In genomic region chr3:14871386-14871785, GRCm38 (mm10) we compare ENCODE assay signal across 7 mouse cellular contexts. TPM values are rescaled to one million over a fixed set of nuclear protein-coding genes. Genes with fewer than 3 reads are reported as not detected.
A peak's percentile ranks its signal among the peaks of the same experiment; 100 is the strongest.
DNase-seq lines count a peak whose midpoint lies in the region; ATAC-seq and TF ChIP-seq lines count a peak whose summit lies in the region.

No protein-coding gene starts in this region.

- H3K4me3 ChIP-seq in G1E (ENCODE audit: low read depth, low read length): peak overlapping the region; percentile 49; the same call in 1 of the 2 replicates

- no peaks in the 10 kb centered on the region for H3K9me3 ChIP-seq in G1E (replicated peaks)

- H3K4me1 ChIP-seq in G1E (ENCODE audit: insufficient read depth, low read depth, low read length): peaks cover 67% of the 10 kb centered on the region

- ATAC-seq in G1E (ENCODE audit: extremely low read depth, insufficient number of reproducible peaks, low FRiP score, poor library complexity, severe bottlenecking): peak; percentile 78
- ATAC-seq in granulocyte monocyte progenitor cell, adult 5-6 weeks (replicated peaks; ENCODE audit: poor library complexity, severe bottlenecking): peak; percentile 88
- no peak for ATAC-seq in erythroid progenitor cell, adult 5-6 weeks (replicated peaks; ENCODE audit: low FRiP score, poor library complexity, severe bottlenecking)

- H3K27me3 ChIP-seq in G1E (ENCODE audit: insufficient read depth, low read length): no peaks in the 10 kb centered on the region
- no peaks in the 10 kb centered on the region for H3K27me3 ChIP-seq in splenic B cell, adult 2 months (ENCODE audit: control insufficient read depth, insufficient read depth, low read length, poor library complexity, severe bottlenecking)

- DNase-seq in layer of hippocampus, postnatal 10 days (ENCODE audit: low spot score in 2 of 2): peak; percentile 32 to 47
- DNase-seq in layer of hippocampus, postnatal 14 days (ENCODE audit: low spot score in 2 of 2): no peak
- no peak for DNase-seq in G1E (ENCODE audit: low spot score)
- peak; percentile 51 for DNase-seq in splenic B cell, adult 2 months (ENCODE audit: low read depth, low spot score)
- no peak for DNase-seq in layer of hippocampus, postnatal 36 days

- H3K36me3 ChIP-seq in G1E (replicated peaks): no peaks in the 10 kb centered on the region
- no peaks in the 10 kb centered on the region for H3K36me3 ChIP-seq in splenic B cell, adult 2 months (ENCODE audit: control insufficient read depth, insufficient read depth, low read length, poor library complexity, severe bottlenecking)

- TF ChIP-seq CTCF in G1E (IDR thresholded peaks at IDR 0.05; ENCODE audit: low read depth, low read length): no peak

RNA-seq across cellular contexts. Expression of gene Car3, which starts 8.1 kb away (rescaled TPM):
- 1 to 10 TPM; 1.1 to 1.3 TPM for total RNA-seq in layer of hippocampus, postnatal 10 days (2021)
- total RNA-seq in layer of hippocampus, postnatal 14 days (2021): under 1 TPM; 0.41 to 0.67 TPM
- total RNA-seq in G1E (2014; fragmentation: Nextera tagmentation) (18.5 TPM in 2 replicates), G1E (2017) (1.1 and 1.2 TPM in 2 replicates)
- 1.7 and 3.9 TPM in 2 replicates for polyA plus RNA-seq in G1E (2012)
- 4.3 and 4.8 TPM in 2 replicates for total RNA-seq in granulocyte monocyte progenitor cell, adult 5-6 weeks (2014; fragmentation: Nextera tagmentation)
- 4.1 and 6.1 TPM in 2 replicates for total RNA-seq in granulocyte monocyte progenitor cell, adult 5-6 weeks (2017)
- under 1 TPM; 0.33 to 0.45 TPM for total RNA-seq in layer of hippocampus, postnatal 36 days (2021)
- 0.72 and 3.8 TPM in 2 replicates for total RNA-seq in erythroid progenitor cell, adult 5-6 weeks (2015; ENCODE audit: low replicate concordance)
- total RNA-seq in erythroid progenitor cell, adult 5-6 weeks (2017; ENCODE audit: low replicate concordance): not detected in 2 replicates

RNA-seq across cellular contexts. Expression of gene Car2, which starts 14.7 kb away (rescaled TPM):
- 10 to 100 TPM; 62.4 to 64.3 TPM for total RNA-seq in layer of hippocampus, postnatal 10 days (2021)
- 10 to 100 TPM; 85.8 to 91.1 TPM for total RNA-seq in layer of hippocampus, postnatal 14 days (2021)
- total RNA-seq in G1E (2014; fragmentation: Nextera tagmentation) (1,532 and 1,746 TPM in 2 replicates), G1E (2017) (1,452 and 1,581 TPM in 2 replicates)
- 537 and 1,129 TPM in 2 replicates for polyA plus RNA-seq in G1E (2012)
- total RNA-seq in granulocyte monocyte progenitor cell, adult 5-6 weeks (2014; fragmentation: Nextera tagmentation): 10.0 and 13.0 TPM in 2 replicates
- total RNA-seq in granulocyte monocyte progenitor cell, adult 5-6 weeks (2017): 15.5 and 23.6 TPM in 2 replicates
- 100 to 1,000 TPM; 148 to 150 TPM for total RNA-seq in layer of hippocampus, postnatal 36 days (2021)
- 2,420 and 2,713 TPM in 2 replicates for total RNA-seq in erythroid progenitor cell, adult 5-6 weeks (2015; ENCODE audit: low replicate concordance)
- 2,109 and 2,592 TPM in 2 replicates for total RNA-seq in erythroid progenitor cell, adult 5-6 weeks (2017; ENCODE audit: low replicate concordance)

Comparison
In these comparisons a context has a peak if more than half of its experiments do, and no peak if none do; other contexts are left out.
1. DNase-seq: peak in layer of hippocampus, postnatal 10 days (2 of 2) and splenic B cell, adult 2 months (single experiment); none in layer of hippocampus, postnatal 14 days (0 of 2), G1E (single experiment) and layer of hippocampus, postnatal 36 days (0 of 2).
2. RNA of gene Car2, which starts 14.7 kb away (total RNA-seq): 2,109 to 2,713 TPM in erythroid progenitor cell, adult 5-6 weeks and 1,452 to 1,746 TPM in G1E; 148 to 150 TPM in layer of hippocampus, postnatal 36 days, 85.8 to 91.1 TPM in layer of hippocampus, postnatal 14 days, 62.4 to 64.3 TPM in layer of hippocampus, postnatal 10 days and 10.0 to 23.6 TPM in granulocyte monocyte progenitor cell, adult 5-6 weeks; every median in the first group is over 4 times any median in the second.